Mouse (Mus musculus) cerebellum, adult 2 months (tissue): Measurements from ENCODE around the gene Tyro3.

Source experiments
- CTCF ChIP-seq: fragments of 200-500 bp; IDR thresholded peaks from 2 replicates; pipeline ENCODE4 v1.5.1; 2011; ENCODE audit warnings: low read depth, mild to moderate bottlenecking, control low read depth, low read length, moderate library complexity, borderline replicate concordance; ENCODE audit not compliant: insufficient read depth
- POLR2A ChIP-seq: fragments of 200-500 bp; IDR thresholded peaks from 2 replicates; pipeline ENCODE4 v1.6.1; 2011; ENCODE audit warnings: low read length, control low read depth, borderline replicate concordance; ENCODE audit not compliant: insufficient read depth

- TF ChIP-seq CTCF = no peak
- TF ChIP-seq POLR2A = no peak
Measured at GRCm38 (mm10) chr2:119804275-119804628, 6.7 kb downstream of the Tyro3 start.
